Mouse (Mus musculus): ENCODE measurements around the gene Gimap9. TPM values are rescaled to one million over a fixed set of nuclear protein-coding genes. Genes with fewer than 3 reads are reported as not detected.

Gimap9 gene
- polyA plus RNA-seq, 1 experiment from 2014 or later = 3.6 TPM

DNA sequence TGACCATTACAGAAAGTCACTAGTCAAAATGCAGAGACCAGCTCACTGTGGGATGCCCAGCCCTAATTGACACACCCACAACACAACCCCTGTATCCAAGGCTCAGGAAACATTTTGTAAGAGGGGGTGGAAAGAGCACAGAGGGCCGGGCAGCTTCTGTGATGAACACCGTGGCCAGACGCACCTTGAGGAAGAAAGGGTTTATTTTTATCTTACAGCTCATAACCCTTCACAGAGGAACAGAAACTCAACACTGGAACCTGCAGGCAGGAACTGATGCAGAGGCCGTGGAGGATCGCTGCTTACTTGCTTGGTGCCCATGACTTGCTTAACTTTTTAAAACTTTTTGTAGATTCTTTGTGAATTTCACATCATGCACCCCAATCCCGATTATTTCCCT lies 17.0 kb downstream of the Gimap9 start:
- no peak overlapping the region for H3K27ac ChIP-seq (ENCODE audit: low read depth, low read length)

GRCm38 (mm10) chr6:48696830-48697554 lies 21.1 kb downstream of the Gimap9 start:
- H3K36me3 ChIP-seq (ENCODE audit: control insufficient read depth, insufficient read depth, low read length) = no peaks in the 10 kb centered on the region
- no peaks in the 10 kb centered on the region for H3K27me3 ChIP-seq (ENCODE audit: control insufficient read depth, insufficient read depth, low read length)
- ATAC-seq (ENCODE audit: insufficient read depth, low FRiP score, low TSS enrichment) = no peak
- WGBS = 92% methylated on average over 4 of the region's 4 CpGs
- H3K27ac ChIP-seq (ENCODE audit: low read depth, low read length) = no peak overlapping the region
- H3K4me3 ChIP-seq (ENCODE audit: low read depth, low read length) = no peak overlapping the region
- no peaks in the 10 kb centered on the region for H3K4me1 ChIP-seq (ENCODE audit: control insufficient read depth, insufficient read depth, low read length)
- H3K4me2 ChIP-seq (ENCODE audit: low read depth) = no peak overlapping the region
- H3K9ac ChIP-seq (ENCODE audit: low read length) = no peak overlapping the region
- H3K9me3 ChIP-seq (ENCODE audit: control insufficient read depth, low read length) = no peaks in the 10 kb centered on the region
- no peak for DNase-seq (ENCODE audit: low spot score)

More for the DNA sequence above, 17.0 kb downstream of the Gimap9 start:
- no peak overlapping the region for H3K4me3 ChIP-seq (ENCODE audit: low read depth, low read length)
- H3K4me1 ChIP-seq (ENCODE audit: control insufficient read depth, insufficient read depth, low read length) = no peaks in the 10 kb centered on the region
- DNase-seq (ENCODE audit: low spot score) = no peak
- no peak overlapping the region for H3K9ac ChIP-seq (ENCODE audit: low read length)
- no peaks in the 10 kb centered on the region for H3K27me3 ChIP-seq (ENCODE audit: control insufficient read depth, insufficient read depth, low read length)
- ATAC-seq (ENCODE audit: insufficient read depth, low FRiP score, low TSS enrichment) = no peak
- 92% methylated on average over 6 of the region's 6 CpGs for WGBS
- no peak overlapping the region for H3K4me2 ChIP-seq (ENCODE audit: low read depth)
- no peaks in the 10 kb centered on the region for H3K9me3 ChIP-seq (ENCODE audit: control insufficient read depth, low read length)
- no peaks in the 10 kb centered on the region for H3K36me3 ChIP-seq (ENCODE audit: control insufficient read depth, insufficient read depth, low read length)

GRCm38 (mm10) chr6:48697555-48697930 lies 21.6 kb downstream of the Gimap9 start:
- whole genome bisulfite sequencing = 70% methylated on average over 1 of the region's 1 CpGs

DNA sequence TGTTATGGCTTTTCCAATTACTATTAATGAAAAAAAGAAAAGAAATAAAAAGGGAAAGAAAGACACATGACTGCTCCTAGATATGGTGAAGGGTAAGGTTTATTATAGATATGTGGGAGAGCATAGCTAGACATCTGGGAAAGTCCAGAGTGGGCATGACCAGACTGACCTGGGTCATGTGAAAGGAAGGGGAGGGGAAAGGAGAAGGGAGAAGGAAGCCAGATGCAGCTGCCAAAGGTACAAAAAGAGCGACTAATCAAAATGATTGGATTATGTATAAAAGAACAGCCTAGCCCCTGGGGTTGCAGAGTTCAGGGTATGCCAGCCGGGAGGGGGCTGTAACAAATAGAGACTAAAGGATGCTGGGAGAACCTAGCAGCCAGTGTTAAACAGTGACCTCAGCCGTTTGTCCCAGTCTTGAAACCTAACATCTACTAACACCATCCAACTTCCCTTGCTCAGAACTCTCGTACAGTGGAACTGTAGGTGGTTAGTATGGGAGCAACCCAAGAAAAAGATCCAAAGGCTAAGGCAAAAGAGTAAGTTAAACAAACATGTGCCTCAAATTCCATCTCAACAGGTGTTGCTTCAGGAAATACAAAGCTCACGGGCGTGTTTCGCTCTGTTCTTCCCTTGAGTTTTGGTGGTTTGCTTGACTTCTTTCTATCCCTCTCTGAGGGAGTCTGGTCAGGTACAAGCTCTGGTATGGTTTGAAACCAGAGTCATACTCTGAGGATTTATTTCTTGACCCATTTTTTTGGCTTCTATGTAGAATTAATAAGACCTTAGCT lies 22.3 kb downstream of the Gimap9 start:
- Histone ChIP-seq H3K36me3 (ENCODE audit: control insufficient read depth, insufficient read depth, low read length) (no peaks in the 10 kb centered on the region), H3K27me3 (ENCODE audit: control insufficient read depth, insufficient read depth, low read length) (no peaks in the 10 kb centered on the region), H3K4me1 (ENCODE audit: control insufficient read depth, insufficient read depth, low read length) (no peaks in the 10 kb centered on the region), H3K9me3 (ENCODE audit: control insufficient read depth, low read length) (no peaks in the 10 kb centered on the region), H3K4me3 (ENCODE audit: low read depth, low read length) (no peak overlapping the region), H3K9ac (ENCODE audit: low read length) (no peak overlapping the region), H3K4me2 (ENCODE audit: low read depth) (no peak overlapping the region), H3K27ac (ENCODE audit: low read depth, low read length) (no peak overlapping the region)
- no peak for ATAC-seq (ENCODE audit: insufficient read depth, low FRiP score, low TSS enrichment)
- WGBS = 85% methylated on average over 7 of the region's 7 CpGs
- DNase-seq (ENCODE audit: low spot score) = no peak

More at GRCm38 (mm10) chr6:48697555-48697930, 21.6 kb downstream of the Gimap9 start:
- H3K4me3 ChIP-seq (ENCODE audit: low read depth, low read length) = no peak overlapping the region
- H3K27ac ChIP-seq (ENCODE audit: low read depth, low read length) = no peak overlapping the region
- H3K9me3 ChIP-seq (ENCODE audit: control insufficient read depth, low read length) = no peaks in the 10 kb centered on the region
- ATAC-seq (ENCODE audit: insufficient read depth, low FRiP score, low TSS enrichment) (no peak), DNase-seq (ENCODE audit: low spot score) (no peak)
- H3K36me3 ChIP-seq (ENCODE audit: control insufficient read depth, insufficient read depth, low read length) = no peaks in the 10 kb centered on the region
- no peak overlapping the region for H3K9ac ChIP-seq (ENCODE audit: low read length)
- H3K4me1 ChIP-seq (ENCODE audit: control insufficient read depth, insufficient read depth, low read length) = no peaks in the 10 kb centered on the region
- H3K27me3 ChIP-seq (ENCODE audit: control insufficient read depth, insufficient read depth, low read length) = no peaks in the 10 kb centered on the region
- no peak overlapping the region for H3K4me2 ChIP-seq (ENCODE audit: low read depth)

GRCm38 (mm10) chr6:48698888-48699287 lies 23.0 kb downstream of the Gimap9 start:
- WGBS = 74% methylated on average over 3 of the region's 3 CpGs
- Histone ChIP-seq H3K27ac (ENCODE audit: low read depth, low read length) (no peak overlapping the region), H3K9ac (ENCODE audit: low read length) (no peak overlapping the region), H3K4me3 (ENCODE audit: low read depth, low read length) (no peak overlapping the region), H3K9me3 (ENCODE audit: control insufficient read depth, low read length) (no peaks in the 10 kb centered on the region), H3K4me2 (ENCODE audit: low read depth) (no peak overlapping the region), H3K27me3 (ENCODE audit: control insufficient read depth, insufficient read depth, low read length) (no peaks in the 10 kb centered on the region), H3K4me1 (ENCODE audit: control insufficient read depth, insufficient read depth, low read length) (no peaks in the 10 kb centered on the region), H3K36me3 (ENCODE audit: control insufficient read depth, insufficient read depth, low read length) (no peaks in the 10 kb centered on the region)
- ATAC-seq (ENCODE audit: insufficient read depth, low FRiP score, low TSS enrichment) (no peak), DNase-seq (ENCODE audit: low spot score) (no peak)

GRCm38 (mm10) chr6:48700251-48701075 lies 24.5 kb downstream of the Gimap9 start:
- Histone ChIP-seq H3K36me3 (ENCODE audit: control insufficient read depth, insufficient read depth, low read length) (no peaks in the 10 kb centered on the region), H3K27ac (ENCODE audit: low read depth, low read length) (no peak overlapping the region), H3K4me1 (ENCODE audit: control insufficient read depth, insufficient read depth, low read length) (no peaks in the 10 kb centered on the region), H3K9ac (ENCODE audit: low read length) (no peak overlapping the region), H3K9me3 (ENCODE audit: control insufficient read depth, low read length) (no peaks in the 10 kb centered on the region), H3K4me2 (ENCODE audit: low read depth) (no peak overlapping the region), H3K27me3 (ENCODE audit: control insufficient read depth, insufficient read depth, low read length) (no peaks in the 10 kb centered on the region), H3K4me3 (ENCODE audit: low read depth, low read length) (no peak overlapping the region)
- WGBS = 63% methylated on average over 5 of the region's 5 CpGs
- DNase-seq (ENCODE audit: low spot score) (no peak), ATAC-seq (ENCODE audit: insufficient read depth, low FRiP score, low TSS enrichment) (no peak)

GRCm38 (mm10) chr6:48702146-48702545 lies 26.2 kb downstream of the Gimap9 start:
- ATAC-seq (ENCODE audit: insufficient read depth, low FRiP score, low TSS enrichment) = no peak
- no peak overlapping the region for H3K4me3 ChIP-seq (ENCODE audit: low read depth, low read length)
- no peak for DNase-seq (ENCODE audit: low spot score)
- H3K9ac ChIP-seq (ENCODE audit: low read length) = no peak overlapping the region
- H3K27ac ChIP-seq (ENCODE audit: low read depth, low read length) = no peak overlapping the region
- no peaks in the 10 kb centered on the region for H3K27me3 ChIP-seq (ENCODE audit: control insufficient read depth, insufficient read depth, low read length)
- no peaks in the 10 kb centered on the region for H3K9me3 ChIP-seq (ENCODE audit: control insufficient read depth, low read length)
- H3K4me1 ChIP-seq (ENCODE audit: control insufficient read depth, insufficient read depth, low read length) = no peaks in the 10 kb centered on the region
- H3K4me2 ChIP-seq (ENCODE audit: low read depth) = no peak overlapping the region
- H3K36me3 ChIP-seq (ENCODE audit: control insufficient read depth, insufficient read depth, low read length) = no peaks in the 10 kb centered on the region
- 91% methylated on average over 7 of the region's 7 CpGs for WGBS

GRCm38 (mm10) chr6:48702601-48703000 lies 26.7 kb downstream of the Gimap9 start:
- H3K27ac ChIP-seq (ENCODE audit: low read depth, low read length) = no peak overlapping the region
- ATAC-seq (ENCODE audit: insufficient read depth, low FRiP score, low TSS enrichment) (no peak), DNase-seq (ENCODE audit: low spot score) (no peak)
- H3K9ac ChIP-seq (ENCODE audit: low read length) = no peak overlapping the region
- no peaks in the 10 kb centered on the region for H3K9me3 ChIP-seq (ENCODE audit: control insufficient read depth, low read length)
- H3K4me2 ChIP-seq (ENCODE audit: low read depth) = no peak overlapping the region
- no peaks in the 10 kb centered on the region for H3K36me3 ChIP-seq (ENCODE audit: control insufficient read depth, insufficient read depth, low read length)
- WGBS = 78% methylated on average over 5 of the region's 5 CpGs
- no peaks in the 10 kb centered on the region for H3K4me1 ChIP-seq (ENCODE audit: control insufficient read depth, insufficient read depth, low read length)
- no peaks in the 10 kb centered on the region for H3K27me3 ChIP-seq (ENCODE audit: control insufficient read depth, insufficient read depth, low read length)
- no peak overlapping the region for H3K4me3 ChIP-seq (ENCODE audit: low read depth, low read length)
